Comparison of ENCODE assay signal across 1 mouse cellular context in the genomic region with DNA sequence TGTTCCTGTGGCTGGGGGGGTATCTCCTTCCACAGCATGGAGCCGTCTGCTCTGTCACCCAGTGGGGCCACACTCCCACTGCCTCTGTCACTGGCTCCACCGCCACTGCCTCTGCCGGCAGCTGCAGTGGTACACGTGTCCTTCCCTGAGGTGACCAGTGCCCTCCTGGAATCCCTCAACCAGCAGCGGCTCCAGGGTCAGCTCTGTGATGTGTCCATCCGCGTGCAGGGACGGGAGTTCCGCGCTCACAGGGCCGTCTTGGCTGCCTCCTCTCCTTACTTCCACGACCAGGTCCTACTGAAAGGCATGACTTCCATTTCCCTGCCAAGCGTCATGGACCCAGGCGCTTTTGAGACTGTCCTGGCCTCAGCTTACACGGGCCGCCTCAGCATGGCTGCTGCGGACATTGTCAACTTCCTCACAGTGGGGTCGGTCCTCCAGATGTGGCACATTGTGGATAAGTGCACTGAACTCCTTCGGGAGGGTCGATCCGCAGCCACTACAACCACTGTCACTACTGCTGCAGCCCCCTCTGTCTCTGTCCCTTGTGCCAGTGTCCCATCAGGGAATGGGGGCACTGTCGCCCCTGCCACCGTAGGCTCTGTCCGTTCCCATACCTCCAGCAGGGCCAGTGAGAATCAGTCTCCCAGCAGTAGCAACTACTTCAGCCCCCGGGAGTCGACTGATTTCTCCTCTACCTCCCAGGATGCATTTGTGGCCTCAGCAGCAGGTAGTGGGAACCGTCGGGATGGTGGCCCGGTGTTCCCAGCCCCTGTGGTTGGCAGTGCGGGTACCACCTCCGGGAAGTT.
TF ChIP-seq lines count a peak whose summit lies in the region.

No protein-coding gene starts in this region.

TF ChIP-seq in ES-E14, 5 proteins besides CTCF, POLR2A, EP300 and RAD21:
- TF ChIP-seq MAFK (IDR thresholded peaks at IDR 0.05; ENCODE audit: insufficient read depth, low read depth, low read length), result no peak
- no peak for TF ChIP-seq CHD2 (IDR thresholded peaks at IDR 0.05; ENCODE audit: low read depth, low read length)
- TF ChIP-seq ZC3H11A (IDR thresholded peaks at IDR 0.05; ENCODE audit: borderline replicate concordance, low read depth, low read length), result no peak
- TF ChIP-seq HCFC1 (IDR thresholded peaks at IDR 0.05; ENCODE audit: borderline replicate concordance, insufficient read depth, low read length), result no peak
- no peak for TF ChIP-seq ZNF384 (IDR thresholded peaks at IDR 0.05; ENCODE audit: low read depth, low read length)
TF ChIP-seq in ES-E14: peak in this region for 0.
